Mouse (Mus musculus) cerebellum, adult 2 months (tissue): Measurements from ENCODE around the gene Phactr4.

Source experiments
- CTCF ChIP-seq: fragments of 200-500 bp; IDR thresholded peaks from 2 replicates; pipeline ENCODE4 v1.5.1; 2011; ENCODE audit warnings: low read depth, mild to moderate bottlenecking, control low read depth, low read length, moderate library complexity, borderline replicate concordance; ENCODE audit not compliant: insufficient read depth
- POLR2A ChIP-seq: fragments of 200-500 bp; IDR thresholded peaks from 2 replicates; pipeline ENCODE4 v1.6.1; 2011; ENCODE audit warnings: low read length, control low read depth, borderline replicate concordance; ENCODE audit not compliant: insufficient read depth

GRCm38 (mm10) chr4:132389302-132389701 lies 33.0 kb downstream of the Phactr4 start:
- TF ChIP-seq CTCF (no peak), POLR2A (no peak)
